Mouse (Mus musculus) brain, embryonic 14.5 days (tissue): Measurements from ENCODE around the gene H60c. TPM values are rescaled to one million over a fixed set of nuclear protein-coding genes. Genes with fewer than 3 reads are reported as not detected.
A peak's percentile ranks its signal among the peaks of the same experiment; 100 is the strongest.

Experiments
- DNase-seq: peaks from one replicate; pipeline ENCODE4 v3.0.0-alpha.2; 2011; ENCODE audit warnings: low read depth
- CTCF ChIP-seq: fragments of 200-500 bp; IDR thresholded peaks from 2 replicates; pipeline ENCODE4 v1.5.1; 2012; ENCODE audit warnings: inconsistent platforms, mild to moderate bottlenecking, moderate library complexity, borderline replicate concordance; ENCODE audit not compliant: insufficient read depth, insufficient read length; ENCODE audit errors: extremely low read depth
- POLR2A ChIP-seq: fragments of 200-500 bp; IDR thresholded peaks from 2 replicates; pipeline ENCODE4 v1.6.1; 2012; ENCODE audit warnings: mild to moderate bottlenecking, inconsistent platforms, borderline replicate concordance; ENCODE audit not compliant: poor library complexity, insufficient read depth, insufficient read length, severe bottlenecking; ENCODE audit errors: extremely low read depth
- polyA plus RNA-seq: library from polyadenylated mRNA; depleted of rRNA; stranded (reverse); fragments of >200 nt; gene quantifications from 2 replicates; pipeline ENCODE4 v1.2.3, GENCODE M21; 2012; rRNA removed

Gene H60c
- polyA plus RNA-seq, 1 experiment, result 0.44 TPM

DNA sequence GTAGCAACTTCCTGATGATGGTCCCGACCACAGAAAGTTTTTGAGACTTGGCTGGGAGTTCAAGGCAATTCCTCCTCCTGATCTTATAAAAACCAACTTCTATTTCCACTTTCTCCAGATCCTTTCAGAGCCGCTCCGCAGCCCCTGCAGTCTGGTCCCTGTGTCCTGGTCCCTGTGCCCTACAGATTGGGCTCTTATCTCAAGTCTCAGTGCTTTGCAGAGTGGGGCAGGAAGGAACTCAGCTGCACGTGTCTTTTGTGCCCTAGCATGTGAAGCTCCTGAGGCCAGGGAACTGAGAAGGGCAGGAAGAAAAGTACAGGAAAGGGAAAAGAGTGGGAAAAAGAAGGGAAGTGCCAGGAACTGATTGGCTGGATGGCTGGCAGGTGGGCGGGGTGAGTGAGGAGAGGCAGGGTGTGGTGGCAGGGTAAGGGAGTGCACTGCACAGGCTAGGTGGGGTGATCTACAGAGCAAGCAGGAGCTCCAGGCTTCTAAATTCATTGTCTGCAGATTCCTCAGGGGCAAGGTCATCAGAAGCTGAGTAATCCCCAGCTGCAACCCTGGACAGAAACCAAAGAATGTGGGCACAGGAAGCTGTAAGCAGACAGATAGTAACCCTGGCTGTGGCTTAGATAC, 30.8 kb downstream of the H60c start:
- TF ChIP-seq CTCF (no peak), POLR2A (no peak)
- no peak for DNase-seq

DNA sequence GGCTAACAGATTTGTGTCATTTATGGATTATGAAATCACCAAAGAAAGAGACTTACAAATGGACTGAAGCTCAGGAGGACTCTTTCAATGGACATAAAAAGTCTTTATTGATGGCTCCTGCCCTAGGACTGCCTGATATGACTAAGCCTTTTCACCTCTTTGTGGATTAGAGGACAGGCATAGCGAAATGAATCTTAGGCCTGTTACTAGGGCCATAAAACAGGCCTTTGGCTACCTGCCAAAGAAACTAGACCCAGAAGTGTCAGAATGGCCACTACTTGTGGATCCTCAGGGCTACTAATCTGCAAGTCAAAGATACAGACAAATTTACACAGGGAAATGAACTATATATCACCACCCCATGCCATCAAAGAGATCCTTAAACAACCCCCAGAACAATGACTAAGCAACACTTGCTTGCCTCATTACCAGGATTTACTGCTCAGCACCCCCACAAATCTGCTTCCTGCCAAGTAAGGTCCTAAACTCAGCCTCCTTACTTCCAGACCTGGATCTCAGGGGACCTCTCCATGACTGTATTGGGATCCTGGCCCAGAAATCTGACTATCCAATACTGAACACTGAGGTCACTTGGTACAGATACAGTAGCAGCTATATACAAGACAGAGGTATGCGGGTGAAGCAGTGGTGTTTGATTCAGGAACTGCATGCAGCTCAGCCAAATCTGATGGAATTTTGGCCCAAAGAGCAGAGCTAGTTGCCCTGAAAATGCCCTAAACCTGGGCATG, 39.0 kb downstream of the H60c start:
- DNase-seq, result peak; percentile 1
- no peak for TF ChIP-seq POLR2A
- no peak for TF ChIP-seq CTCF

Other genes starting within 250 kb of the H60c start
- gene Ppp1r14c, start 98.3 kb upstream of the H60c start, polyA plus RNA-seq, result 19.0 and 25.5 TPM in 2 replicates